19 mouse cellular contexts compared by ENCODE assay signal in genomic region chr5:72698818-72699499, GRCm38 (mm10). TPM values are rescaled to one million over a fixed set of nuclear protein-coding genes. Genes with fewer than 3 reads are reported as not detected.
DNase-seq lines count a peak whose midpoint lies in the region; ATAC-seq and TF ChIP-seq lines count a peak whose summit lies in the region.
"Had no signal": no experiment of that assay in that cellular context is flagged by ENCODE, and none has a peak within 500 bp of the region (broad histone marks: within the 10 kb centered on the region; RNA-seq: fewer than 3 reads in every experiment).

No protein-coding gene starts in this region.

- peak overlapping the region; percentile 42; the same call in 1 of the 2 replicates for H3K27ac ChIP-seq in hindbrain, embryonic 15.5 days (replicated peaks)
- H3K27ac ChIP-seq in hindbrain, embryonic 11.5 days (ENCODE audit: low read depth, low read length), result no peak overlapping the region
- no peak overlapping the region for H3K27ac ChIP-seq in forebrain, postnatal 0 days (ENCODE audit: low read depth, low read length)
- H3K27ac ChIP-seq in olfactory bulb, adult 2 months (ENCODE audit: insufficient read depth, low read depth, low read length), result peak overlapping the region; percentile 48
- H3K27ac ChIP-seq: heart, embryonic 13.5 days; liver, embryonic 13.5 days had no signal

- DNase-seq in hindbrain, embryonic 11.5 days (ENCODE audit: low spot score), result no peak
- peak; percentile 30 for DNase-seq in ovary, adult 18-20 months (ENCODE audit: low spot score)
- DNase-seq in ovary, postnatal 10 days (ENCODE audit: low spot score), result no peak
- no peak for DNase-seq in forebrain, postnatal 0 days
- DNase-seq in natural killer cell, adult 2 months (ENCODE audit: low spot score in 2 of 2), result no peak
- DNase-seq: cerebellum, adult 2 months; gastrocnemius, postnatal 25 days; liver, embryonic 13.5 days; lung, postnatal 14 days; right cerebral cortex, postnatal 4 days; thymus, postnatal 4 days had no signal

- ATAC-seq in hindbrain, embryonic 15.5 days (ENCODE audit: low FRiP score, low read depth), result peak; percentile 52; the same call in 1 of the 2 replicates
- ATAC-seq in hindbrain, embryonic 11.5 days (ENCODE audit: low FRiP score), result no peak
- ATAC-seq in forebrain, postnatal 0 days, result peak; percentile 32; the same call in 1 of the 2 replicates
- ATAC-seq: activated CD4-positive, CD25-positive, alpha-beta regulatory T cell, adult 4 months had no signal

- no peaks in the 10 kb centered on the region for H3K9me3 ChIP-seq in hindbrain, embryonic 15.5 days
- no peaks in the 10 kb centered on the region for H3K9me3 ChIP-seq in hindbrain, embryonic 11.5 days (ENCODE audit: control insufficient read depth, low read length)
- H3K9me3 ChIP-seq in forebrain, postnatal 0 days (ENCODE audit: low read length), result no peaks in the 10 kb centered on the region
- H3K9me3 ChIP-seq: heart, embryonic 13.5 days; liver, embryonic 13.5 days had no signal

- H3K4me2 ChIP-seq in hindbrain, embryonic 15.5 days, result no peak overlapping the region
- H3K4me2 ChIP-seq in hindbrain, embryonic 11.5 days (replicated peaks; ENCODE audit: low read depth, low read length), result no peak overlapping the region
- no peak overlapping the region for H3K4me2 ChIP-seq in forebrain, postnatal 0 days (ENCODE audit: low read depth)
- H3K4me2 ChIP-seq: heart, embryonic 13.5 days; liver, embryonic 13.5 days had no signal

- TF ChIP-seq CTCF in forebrain, postnatal 0 days (IDR thresholded peaks at IDR 0.05; ENCODE audit: low read depth), result no peak
- no peak for TF ChIP-seq CTCF in olfactory bulb, adult 2 months (IDR thresholded peaks at IDR 0.05; ENCODE audit: insufficient read depth, low read depth, low read length)

- H3K36me3 ChIP-seq in hindbrain, embryonic 15.5 days, result no peaks in the 10 kb centered on the region
- H3K36me3 ChIP-seq in hindbrain, embryonic 11.5 days (ENCODE audit: control insufficient read depth, insufficient read depth, low read length), result no peaks in the 10 kb centered on the region
- H3K36me3 ChIP-seq in forebrain, postnatal 0 days (ENCODE audit: insufficient read depth), result no peaks in the 10 kb centered on the region
- H3K36me3 ChIP-seq: heart, embryonic 13.5 days; liver, embryonic 13.5 days had no signal

- no peak for TF ChIP-seq POLR2A in olfactory bulb, adult 2 months (IDR thresholded peaks at IDR 0.05; ENCODE audit: insufficient read depth, low read depth, low read length)

- peaks cover 25% of the 10 kb centered on the region for H3K4me1 ChIP-seq in hindbrain, embryonic 15.5 days (replicated peaks)
- H3K4me1 ChIP-seq in hindbrain, embryonic 11.5 days (replicated peaks; ENCODE audit: control insufficient read depth, insufficient read depth, low read length), result no peaks in the 10 kb centered on the region
- H3K4me1 ChIP-seq in forebrain, postnatal 0 days (ENCODE audit: insufficient read depth), result peaks cover 3% of the 10 kb centered on the region; the same call in 1 of the 2 replicates
- H3K4me1 ChIP-seq in olfactory bulb, adult 2 months (ENCODE audit: control insufficient read depth, insufficient read depth, low read length), result peaks cover 10% of the 10 kb centered on the region
- H3K4me1 ChIP-seq: heart, embryonic 13.5 days; liver, embryonic 13.5 days had no signal

- no peak overlapping the region for H3K9ac ChIP-seq in hindbrain, embryonic 15.5 days
- no peak overlapping the region for H3K9ac ChIP-seq in hindbrain, embryonic 11.5 days (ENCODE audit: low read depth, low read length)
- no peak overlapping the region for H3K9ac ChIP-seq in forebrain, postnatal 0 days
- H3K9ac ChIP-seq: heart, embryonic 13.5 days; liver, embryonic 13.5 days had no signal

- 57% methylated on average over 7 of the region's 7 CpGs for WGBS in hindbrain, embryonic 15.5 days
- WGBS in hindbrain, embryonic 11.5 days, result 78% methylated on average over 7 of the region's 7 CpGs
- WGBS in forebrain, postnatal 0 days, result 37% methylated on average over 7 of the region's 7 CpGs
- WGBS in olfactory bulb, adult 2 months, result 31% methylated on average over 7 of the region's 7 CpGs

- H3K4me3 ChIP-seq in hindbrain, embryonic 15.5 days, result no peak overlapping the region
- H3K4me3 ChIP-seq in hindbrain, embryonic 11.5 days (ENCODE audit: low read depth, low read length), result no peak overlapping the region
- no peak overlapping the region for H3K4me3 ChIP-seq in forebrain, postnatal 0 days (ENCODE audit: low read depth, low read length)
- no peak overlapping the region for H3K4me3 ChIP-seq in olfactory bulb, adult 2 months (ENCODE audit: insufficient read depth, low read depth, low read length)
- H3K4me3 ChIP-seq: heart, embryonic 13.5 days; liver, embryonic 13.5 days had no signal

- no peaks in the 10 kb centered on the region for H3K27me3 ChIP-seq in hindbrain, embryonic 15.5 days
- no peaks in the 10 kb centered on the region for H3K27me3 ChIP-seq in hindbrain, embryonic 11.5 days (ENCODE audit: control insufficient read depth, insufficient read depth, low read length)
- H3K27me3 ChIP-seq in forebrain, postnatal 0 days (ENCODE audit: insufficient read depth, low read length), result no peaks in the 10 kb centered on the region
- H3K27me3 ChIP-seq: CH12.LX; heart, embryonic 13.5 days; liver, embryonic 13.5 days had no signal

RNA-seq across cellular contexts. Expression of gene Nipal1, which starts 51.4 kb away (rescaled TPM):
- 0.83 and 1.3 TPM in 2 replicates for polyA plus RNA-seq in hindbrain, embryonic 15.5 days (2015; fragmentation: Nextera tagmentation; extraction: Ambion mirVana)
- 0.36 and 0.45 TPM in 2 replicates for polyA plus RNA-seq in hindbrain, embryonic 11.5 days (2014; fragmentation: Nextera tagmentation; extraction: Ambion mirVana)
- 0.05 and 0.08 TPM in 2 replicates for total RNA-seq in forebrain, postnatal 0 days (2014; rRNA removed)
- 0.38 and 0.44 TPM in 2 replicates for polyA plus RNA-seq in forebrain, postnatal 0 days (2015; fragmentation: Nextera tagmentation; extraction: Ambion mirVana)
- polyA plus RNA-seq in olfactory bulb, adult 2 months (2012; ENCODE audit: insufficient read depth, insufficient read length, low replicate concordance, missing spikeins), result not detected in 2 replicates
- total RNA-seq: CH12.LX; gastrocnemius, postnatal 25 days; layer of hippocampus, adult 8-10 months; left cerebral cortex, postnatal 14 days had no signal
- polyA plus RNA-seq: cerebellum, adult 2 months had no signal

RNA-seq across cellular contexts. Expression of gene Txk, which starts 53.6 kb away (rescaled TPM):
- polyA plus RNA-seq in hindbrain, embryonic 15.5 days (2015; fragmentation: Nextera tagmentation; extraction: Ambion mirVana), result 0.16 and 0.17 TPM in 2 replicates
- not detected in 2 replicates for polyA plus RNA-seq in hindbrain, embryonic 11.5 days (2014; fragmentation: Nextera tagmentation; extraction: Ambion mirVana)
- not detected in 2 replicates for total RNA-seq in forebrain, postnatal 0 days (2014; rRNA removed)
- 0.06 and 0.13 TPM in 2 replicates for polyA plus RNA-seq in forebrain, postnatal 0 days (2015; fragmentation: Nextera tagmentation; extraction: Ambion mirVana)
- not detected in 2 replicates for polyA plus RNA-seq in olfactory bulb, adult 2 months (2012; ENCODE audit: insufficient read depth, insufficient read length, low replicate concordance, missing spikeins)
- polyA plus RNA-seq: kidney, embryonic 14.5 days; liver, embryonic 13.5 days had no signal

RNA-seq across cellular contexts. Expression of gene Cnga1, which starts 54.9 kb away (rescaled TPM):
- polyA plus RNA-seq in hindbrain, embryonic 15.5 days (2015; fragmentation: Nextera tagmentation; extraction: Ambion mirVana), result not detected in 2 replicates
- not detected in 2 replicates for polyA plus RNA-seq in hindbrain, embryonic 11.5 days (2014; fragmentation: Nextera tagmentation; extraction: Ambion mirVana)
- total RNA-seq in forebrain, postnatal 0 days (2014; rRNA removed), result not detected in 2 replicates
- polyA plus RNA-seq in forebrain, postnatal 0 days (2015; fragmentation: Nextera tagmentation; extraction: Ambion mirVana), result not detected in 2 replicates
- not detected in 2 replicates for polyA plus RNA-seq in olfactory bulb, adult 2 months (2012; ENCODE audit: insufficient read depth, insufficient read length, low replicate concordance, missing spikeins)
- total RNA-seq: CH12.LX; gastrocnemius, postnatal 25 days; layer of hippocampus, adult 8-10 months; left cerebral cortex, postnatal 14 days had no signal
- polyA plus RNA-seq: cerebellum, adult 2 months; heart, embryonic 13.5 days; kidney, embryonic 14.5 days; liver, embryonic 13.5 days had no signal

Comparison
In these comparisons a context has a peak if more than half of its experiments do, and no peak if none do; other contexts are left out.
1. H3K27ac ChIP-seq: peak in hindbrain, embryonic 15.5 days (single experiment) and olfactory bulb, adult 2 months (single experiment); none in hindbrain, embryonic 11.5 days (single experiment) and forebrain, postnatal 0 days (single experiment).